Mouse (Mus musculus) left cerebral cortex, adult 8-10 months (tissue): Measurements from ENCODE around the gene A530016L24Rik. TPM values are rescaled to one million over a fixed set of nuclear protein-coding genes. Genes with fewer than 3 reads are reported as not detected.

Source experiments
- DNase-seq, 2 experiments: peaks; one replicate each; pipeline ENCODE4 v3.0.0; 2022; ENCODE audit warnings: low spot score in 2 of 2
- total RNA-seq, 4 experiments: library from RNA; stranded (reverse); gene quantifications; 2 replicates each; pipeline ENCODE4 v1.2.4; 2022

A530016L24Rik gene
- total RNA-seq, 4 experiments from 2014 or later = 0.20 to 0.37 (median 0.34) TPM

- no peak for DNase-seq
These were observed 60.0 kb downstream of the A530016L24Rik start for GRCm38 (mm10) chr12:112549287-112549686.

Other genes with a start within 250 kb of the A530016L24Rik start
- gene Tmem179, start 27.3 kb downstream of the A530016L24Rik start, total RNA-seq = 100 to 1,000 TPM; 115 to 127 (median 124) TPM
- 100 to 1,000 TPM; 171 to 194 (median 182) TPM for gene Inf2, start 99.3 kb downstream of the A530016L24Rik start, total RNA-seq
- 10 to 100 TPM; 21.8 to 41.0 (median 28.6) TPM for gene Adssl1, start 130.6 kb downstream of the A530016L24Rik start, total RNA-seq
- gene Siva1, start 155.2 kb downstream of the A530016L24Rik start, total RNA-seq = 10 to 100 TPM; 16.8 to 26.8 (median 23.8) TPM
- 100 to 1,000 TPM; 158 to 174 (median 171) TPM for gene Akt1, start 185.4 kb downstream of the A530016L24Rik start, total RNA-seq
- gene Zbtb42, start 189.4 kb downstream of the A530016L24Rik start, total RNA-seq = 1 to 10 TPM in 2 of 4 experiments, under 1 TPM in 2; 0.81 to 1.7 (median 1.1) TPM
- 100 to 1,000 TPM; 252 to 327 (median 295) TPM for gene Cep170b, start 231.0 kb downstream of the A530016L24Rik start, total RNA-seq